Mouse (Mus musculus) left cerebral cortex, adult 2 months (tissue): Measurements from ENCODE around the gene Hoxa1. TPM values are rescaled to one million over a fixed set of nuclear protein-coding genes. Genes with fewer than 3 reads are reported as not detected.

Experiments
- DNase-seq, 2 experiments: peaks; one replicate each; pipeline ENCODE4 v3.0.0; 2021 to 2022; ENCODE audit warnings: low spot score in 2 of 2, mixed read lengths in 1 of 2; ENCODE audit errors: extremely low spot score in 1 of 2
- H3K27ac ChIP-seq: fragments of 200-600 bp; 2 replicates; pipeline ENCODE4 v1.8.1; 2022
- H3K4me3 ChIP-seq: fragments of 200-600 bp; 2 replicates; pipeline ENCODE4 v1.8.1; 2022
- CTCF ChIP-seq: fragments of 200-600 bp; IDR thresholded peaks from 2 replicates; pipeline ENCODE4 v1.8.1; 2022; ENCODE audit warnings: antibody characterized with exemption, mild to moderate bottlenecking, moderate library complexity
- intact Hi-C: fragments of 180-260 bp; cut with DNase I; formaldehyde crosslinking; loops from one replicate; pipeline ENCODE4 v1.15.1; 2025
- total RNA-seq, 2 experiments: library from RNA; stranded (reverse); gene quantifications; 2 replicates each; pipeline ENCODE4 v1.2.3; 2021

The Hoxa1 gene
- total RNA-seq, 2 experiments from 2014 or later, result not detected

DNA sequence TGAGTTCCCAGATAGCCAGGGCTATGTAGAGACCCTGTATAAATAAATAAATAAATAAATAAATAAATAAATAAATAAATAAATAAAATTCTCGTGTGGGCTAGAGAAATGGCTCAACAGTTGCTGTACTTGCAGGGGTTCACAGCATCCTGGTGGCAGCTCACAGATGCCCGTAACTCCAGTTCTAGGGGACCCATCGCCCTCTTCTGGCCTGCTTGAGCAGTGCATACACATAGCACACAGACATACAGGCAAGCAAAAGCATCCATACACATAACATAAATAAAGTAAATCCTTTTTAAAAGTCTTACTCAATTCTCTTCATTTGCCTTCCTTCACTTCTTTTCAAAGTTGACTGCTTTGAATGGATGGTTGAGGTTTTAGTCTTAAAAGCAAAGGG, 50.7 kb downstream of the Hoxa1 start:
- Histone ChIP-seq H3K27ac (no peak overlapping the region), H3K4me3 (no peak overlapping the region)
- no peak for DNase-seq
- no peak for TF ChIP-seq CTCF
- intact Hi-C loops, result no loop called here

DNA sequence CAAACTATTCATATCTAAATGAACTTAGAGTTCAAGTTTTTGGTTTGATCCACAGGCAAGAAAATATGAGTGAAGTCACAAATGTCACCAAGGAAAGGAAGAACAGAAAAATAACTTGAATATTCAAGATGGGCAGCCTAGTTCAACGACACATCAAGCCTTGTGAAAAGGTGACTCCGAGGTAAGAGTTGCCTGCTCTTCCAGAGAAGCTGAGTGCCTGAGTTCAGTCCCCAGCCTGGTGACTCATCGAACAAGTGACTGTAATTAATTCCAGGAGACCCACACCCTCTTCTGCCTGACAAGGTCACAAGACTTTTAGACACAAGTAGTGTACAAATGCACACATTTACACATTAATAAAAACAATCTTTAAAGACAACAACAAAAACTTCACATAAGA, 51.4 kb downstream of the Hoxa1 start:
- no peak for TF ChIP-seq CTCF
- intact Hi-C loops, result no loop called here
- DNase-seq, result no peak
- Histone ChIP-seq H3K4me3 (no peak overlapping the region), H3K27ac (no peak overlapping the region)

DNA sequence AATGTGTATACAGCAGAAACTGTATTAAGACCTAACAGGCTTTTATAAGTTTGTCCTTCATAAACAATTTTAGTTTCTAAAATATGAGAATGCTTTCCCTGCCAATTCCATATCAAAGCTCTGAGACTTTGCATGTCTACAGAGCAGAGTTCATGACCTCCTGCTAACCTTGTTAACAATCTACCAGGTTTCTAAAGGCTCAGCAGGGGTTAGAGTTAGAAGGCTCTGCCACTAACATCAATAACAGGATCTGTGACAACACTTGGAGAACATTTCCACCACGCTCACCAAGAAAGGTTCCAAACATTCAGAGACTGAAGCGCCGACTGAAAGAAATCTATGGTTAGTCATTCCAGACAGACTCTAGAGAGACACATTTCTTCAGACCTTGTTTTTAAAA, 51.9 kb downstream of the Hoxa1 start:
- Histone ChIP-seq H3K4me3 (no peak overlapping the region), H3K27ac (no peak overlapping the region)
- no peak for TF ChIP-seq CTCF
- no peak for DNase-seq
- intact Hi-C loops, result no loop called here

Other genes with a start within 250 kb of the Hoxa1 start
- 10 to 100 TPM in 1 of 2 experiments, 1 to 10 TPM in 1; 8.9 to 10.5 TPM for gene Skap2, start 145.8 kb downstream of the Hoxa1 start, total RNA-seq
- not detected for gene Hoxa2, start 6.5 kb upstream of the Hoxa1 start, total RNA-seq
- not detected for gene 5730596B20Rik, start 19.2 kb upstream of the Hoxa1 start, total RNA-seq
- not detected for gene Hoxa4, start 33.4 kb upstream of the Hoxa1 start, total RNA-seq
- not detected for gene Hoxa5, start 46.3 kb upstream of the Hoxa1 start, total RNA-seq
- gene Hoxa6, start 50.4 kb upstream of the Hoxa1 start, total RNA-seq, result not detected
- not detected for gene Hoxa3, start 55.0 kb upstream of the Hoxa1 start, total RNA-seq
- gene Gm28308, start 55.0 kb upstream of the Hoxa1 start, total RNA-seq, result not detected
- gene Hoxa7, start 63.5 kb upstream of the Hoxa1 start, total RNA-seq, result not detected
- gene Hoxa9, start 72.8 kb upstream of the Hoxa1 start, total RNA-seq, result not detected
- gene Hoxa10, start 82.5 kb upstream of the Hoxa1 start, total RNA-seq, result not detected
- gene Hoxa11, start 87.5 kb upstream of the Hoxa1 start, total RNA-seq, result not detected
- not detected for gene Hoxa13, start 102.6 kb upstream of the Hoxa1 start, total RNA-seq
- not detected for gene Evx1, start 155.2 kb upstream of the Hoxa1 start, total RNA-seq